Mouse (Mus musculus): ENCODE results near the gene 4933427D14Rik.

- TF ChIP-seq CTCF (IDR thresholded peaks at IDR 0.05; ENCODE audit: low read depth, low read length) (peak; percentile 96), POLR2A (IDR thresholded peaks at IDR 0.05; ENCODE audit: insufficient read depth, low read length) (no peak)
These were observed 17.6 kb upstream of the 4933427D14Rik start for GRCm38 (mm10) chr11:72224865-72225264.

All from ES-Bruce4 (cell line).